Comparison of ENCODE assay signal across 8 mouse cellular contexts in the genomic region with DNA sequence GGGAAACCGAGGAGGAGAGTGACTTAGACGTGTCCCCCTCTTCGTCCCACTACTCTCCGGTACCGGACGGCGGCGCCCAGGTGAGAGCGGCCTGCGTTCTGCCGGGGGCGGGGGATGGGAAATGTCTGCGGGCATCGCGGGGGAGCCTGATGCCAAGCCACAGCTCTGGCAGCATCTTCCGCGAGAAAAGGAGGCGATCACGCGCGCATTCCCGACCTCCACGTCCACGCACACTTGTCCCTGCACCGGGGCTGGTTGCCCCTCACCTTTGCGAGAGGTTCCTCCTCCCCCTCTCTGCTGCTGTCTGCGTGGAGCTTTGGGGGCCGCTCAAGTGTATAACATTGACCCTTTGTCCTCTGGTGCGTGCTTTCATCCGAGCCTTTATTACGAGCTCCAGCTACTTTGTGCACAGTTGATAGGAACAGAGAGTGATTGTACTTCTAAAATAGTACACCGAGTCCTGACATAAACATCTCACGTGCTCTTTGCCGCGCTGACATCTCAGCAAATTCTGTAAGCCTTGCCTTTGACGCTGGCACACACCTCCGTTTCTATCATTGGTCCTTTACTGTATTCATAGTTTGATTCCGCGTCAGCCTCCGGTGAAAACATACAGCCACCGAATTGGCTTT. TPM values are rescaled to one million over a fixed set of nuclear protein-coding genes. Genes with fewer than 3 reads are reported as not detected.
A peak's percentile ranks its signal among the peaks of the same experiment; 100 is the strongest.
DNase-seq lines count a peak whose midpoint lies in the region; ATAC-seq and TF ChIP-seq lines count a peak whose summit lies in the region.

No protein-coding gene starts in this region.

- no peak for DNase-seq in cerebellum, adult 11-12 months
- no peak for DNase-seq in liver, embryonic 13.5 days
- DNase-seq in retina, embryonic 14.5 days (ENCODE audit: low spot score) = peak; percentile 52
- no peak for DNase-seq in cerebellum, adult 9-11 months

- no peaks in the 10 kb centered on the region for H3K27me3 ChIP-seq in ES-Bruce4 (ENCODE audit: control insufficient read depth, insufficient read depth, low read length, poor library complexity, severe bottlenecking)
- no peaks in the 10 kb centered on the region for H3K27me3 ChIP-seq in embryonic facial prominence, embryonic 13.5 days
- no peaks in the 10 kb centered on the region for H3K27me3 ChIP-seq in hindbrain, embryonic 16.5 days (replicated peaks; ENCODE audit: control insufficient read depth, insufficient read depth, low read length)
- peaks cover 10% of the 10 kb centered on the region; the same call in 1 of the 2 replicates for H3K27me3 ChIP-seq in liver, embryonic 13.5 days

- peak overlapping the region; percentile 73 for H3K4me3 ChIP-seq in ES-Bruce4 (ENCODE audit: low read depth, low read length)
- H3K4me3 ChIP-seq in embryonic facial prominence, embryonic 13.5 days = peak overlapping the region; percentile 73
- peak overlapping the region; percentile 86 for H3K4me3 ChIP-seq in hindbrain, embryonic 16.5 days (ENCODE audit: low read length)
- H3K4me3 ChIP-seq in liver, embryonic 13.5 days (replicated peaks) = peak overlapping the region; percentile 89

- TF ChIP-seq CTCF in ES-Bruce4 (IDR thresholded peaks at IDR 0.05; ENCODE audit: low read depth, low read length) = no peak

- H3K4me2 ChIP-seq in embryonic facial prominence, embryonic 13.5 days = peak overlapping the region; percentile 79
- H3K4me2 ChIP-seq in hindbrain, embryonic 16.5 days (ENCODE audit: low read length) = peak overlapping the region; percentile 79
- peak overlapping the region; percentile 82 for H3K4me2 ChIP-seq in liver, embryonic 13.5 days

- H3K36me3 ChIP-seq in ES-Bruce4 (ENCODE audit: control insufficient read depth, insufficient read depth, low read length, poor library complexity, severe bottlenecking) = peaks cover 10% of the 10 kb centered on the region
- peaks cover 26% of the 10 kb centered on the region for H3K36me3 ChIP-seq in embryonic facial prominence, embryonic 13.5 days
- peaks cover 6% of the 10 kb centered on the region; the same call in 1 of the 2 replicates for H3K36me3 ChIP-seq in hindbrain, embryonic 16.5 days (ENCODE audit: control insufficient read depth, insufficient read depth, low read length)
- H3K36me3 ChIP-seq in liver, embryonic 13.5 days = peaks cover 26% of the 10 kb centered on the region

- ATAC-seq in cerebellum, adult (ENCODE audit: insufficient number of reproducible peaks, low FRiP score, low TSS enrichment) = peak; percentile 31
- peak; percentile 59; the same call in 1 of the 2 replicates for ATAC-seq in embryonic facial prominence, embryonic 13.5 days (ENCODE audit: insufficient number of reproducible peaks, insufficient read depth, low FRiP score, low TSS enrichment, low read depth)
- no peak; the same call in 1 of the 2 replicates for ATAC-seq in hindbrain, embryonic 16.5 days
- peak; percentile 44 for ATAC-seq in liver, embryonic 13.5 days (ENCODE audit: low read depth)

- H3K9ac ChIP-seq in ES-Bruce4 (ENCODE audit: low read depth, poor library complexity, severe bottlenecking) = peak overlapping the region; percentile 82
- peak overlapping the region; percentile 89 for H3K9ac ChIP-seq in embryonic facial prominence, embryonic 13.5 days
- peak overlapping the region; percentile 95 for H3K9ac ChIP-seq in hindbrain, embryonic 16.5 days (ENCODE audit: low read depth, low read length)
- peak overlapping the region; percentile 96 for H3K9ac ChIP-seq in liver, embryonic 13.5 days

- no peaks in the 10 kb centered on the region for H3K9me3 ChIP-seq in ES-Bruce4 (replicated peaks; ENCODE audit: control insufficient read depth, insufficient read depth, low read length, poor library complexity, severe bottlenecking)
- no peaks in the 10 kb centered on the region for H3K9me3 ChIP-seq in embryonic facial prominence, embryonic 13.5 days
- no peaks in the 10 kb centered on the region for H3K9me3 ChIP-seq in hindbrain, embryonic 16.5 days (ENCODE audit: control insufficient read depth, low read length)
- H3K9me3 ChIP-seq in liver, embryonic 13.5 days (replicated peaks) = no peaks in the 10 kb centered on the region

- no peak for TF ChIP-seq POLR2A in ES-Bruce4 (IDR thresholded peaks at IDR 0.05; ENCODE audit: insufficient read depth, low read length)

- TF ChIP-seq EP300 in ES-Bruce4 (IDR thresholded peaks at IDR 0.05; ENCODE audit: insufficient read depth, low read depth, low read length) = no peak

- peaks cover 2% of the 10 kb centered on the region for H3K4me1 ChIP-seq in ES-Bruce4 (ENCODE audit: control insufficient read depth, insufficient read depth, low read length)
- H3K4me1 ChIP-seq in embryonic facial prominence, embryonic 13.5 days = peaks cover 15% of the 10 kb centered on the region
- peaks cover 12% of the 10 kb centered on the region for H3K4me1 ChIP-seq in hindbrain, embryonic 16.5 days (ENCODE audit: control insufficient read depth, insufficient read depth, low read depth, low read length)
- peaks cover 27% of the 10 kb centered on the region for H3K4me1 ChIP-seq in liver, embryonic 13.5 days (replicated peaks)

- no peak overlapping the region for H3K27ac ChIP-seq in ES-Bruce4 (ENCODE audit: insufficient read depth, low read length)
- H3K27ac ChIP-seq in embryonic facial prominence, embryonic 13.5 days = peak overlapping the region; percentile 86
- peak overlapping the region; percentile 88 for H3K27ac ChIP-seq in hindbrain, embryonic 16.5 days (ENCODE audit: low read depth, low read length)
- H3K27ac ChIP-seq in liver, embryonic 13.5 days = peak overlapping the region; percentile 90

- under 1% methylated on average over 37 of the region's 41 CpGs for WGBS in embryonic facial prominence, embryonic 13.5 days
- WGBS in hindbrain, embryonic 16.5 days = under 1% methylated on average over 35 of the region's 41 CpGs
- under 1% methylated on average over 41 of the region's 41 CpGs for WGBS in liver, embryonic 13.5 days (ENCODE audit: insufficient replicate concordance)

RNA-seq across cellular contexts. Expression of a gene that starts 0.6 kb away (rescaled TPM):
- polyA plus RNA-seq in ES-Bruce4 (2011; ENCODE audit: insufficient read depth, insufficient read length, low read depth, missing spikeins) = 58.9 and 59.3 TPM in 2 replicates
- 45.4 and 47.6 TPM in 2 replicates for polyA plus RNA-seq in embryonic facial prominence, embryonic 13.5 days (2015; fragmentation: Nextera tagmentation; extraction: Ambion mirVana)
- polyA plus RNA-seq in hindbrain, embryonic 16.5 days (2015; fragmentation: Nextera tagmentation; extraction: Ambion mirVana) = 41.2 and 45.0 TPM in 2 replicates
- 10.4 and 14.2 TPM in 2 replicates for polyA plus RNA-seq in liver, embryonic 13.5 days (2015; fragmentation: Nextera tagmentation; extraction: Ambion mirVana)

RNA-seq across cellular contexts. Expression of a gene that starts 23.1 kb away (rescaled TPM):
- polyA plus RNA-seq in ES-Bruce4 (2011; ENCODE audit: insufficient read depth, insufficient read length, low read depth, missing spikeins) = 0.72 and 1.7 TPM in 2 replicates
- polyA plus RNA-seq in embryonic facial prominence, embryonic 13.5 days (2015; fragmentation: Nextera tagmentation; extraction: Ambion mirVana) = 0.30 and 0.77 TPM in 2 replicates
- 1.4 and 2.1 TPM in 2 replicates for polyA plus RNA-seq in hindbrain, embryonic 16.5 days (2015; fragmentation: Nextera tagmentation; extraction: Ambion mirVana)
- polyA plus RNA-seq in liver, embryonic 13.5 days (2015; fragmentation: Nextera tagmentation; extraction: Ambion mirVana) = 1.1 and 1.7 TPM in 2 replicates

RNA-seq across cellular contexts. Expression of a gene that starts 27.0 kb away (rescaled TPM):
- 3.4 and 5.6 TPM in 2 replicates for polyA plus RNA-seq in ES-Bruce4 (2011; ENCODE audit: insufficient read depth, insufficient read length, low read depth, missing spikeins)
- polyA plus RNA-seq in embryonic facial prominence, embryonic 13.5 days (2015; fragmentation: Nextera tagmentation; extraction: Ambion mirVana) = 6.4 and 6.8 TPM in 2 replicates
- 11.7 and 13.6 TPM in 2 replicates for polyA plus RNA-seq in hindbrain, embryonic 16.5 days (2015; fragmentation: Nextera tagmentation; extraction: Ambion mirVana)
- polyA plus RNA-seq in liver, embryonic 13.5 days (2015; fragmentation: Nextera tagmentation; extraction: Ambion mirVana) = 1.4 TPM in 2 replicates

RNA-seq across cellular contexts. Expression of a gene that starts 57.1 kb away (rescaled TPM):
- 20.4 and 23.3 TPM in 2 replicates for polyA plus RNA-seq in ES-Bruce4 (2011; ENCODE audit: insufficient read depth, insufficient read length, low read depth, missing spikeins)
- polyA plus RNA-seq in embryonic facial prominence, embryonic 13.5 days (2015; fragmentation: Nextera tagmentation; extraction: Ambion mirVana) = 68.8 and 72.8 TPM in 2 replicates
- 74.4 and 75.2 TPM in 2 replicates for polyA plus RNA-seq in hindbrain, embryonic 16.5 days (2015; fragmentation: Nextera tagmentation; extraction: Ambion mirVana)
- 42.7 and 54.3 TPM in 2 replicates for polyA plus RNA-seq in liver, embryonic 13.5 days (2015; fragmentation: Nextera tagmentation; extraction: Ambion mirVana)
